Mouse (Mus musculus): Measurements from ENCODE around the gene Zfp775. TPM values are rescaled to one million over a fixed set of nuclear protein-coding genes. Genes with fewer than 3 reads are reported as not detected.
A peak's percentile ranks its signal among the peaks of the same experiment; 100 is the strongest.
"Not testable (repeated sequence)": the region's sequence is repeated elsewhere in the genome, so short reads cannot be mapped to it uniquely, and the experiment has no call there.

Zfp775 gene
- polyA plus RNA-seq, 1 experiment from 2014 or later = 17.4 TPM

DNA sequence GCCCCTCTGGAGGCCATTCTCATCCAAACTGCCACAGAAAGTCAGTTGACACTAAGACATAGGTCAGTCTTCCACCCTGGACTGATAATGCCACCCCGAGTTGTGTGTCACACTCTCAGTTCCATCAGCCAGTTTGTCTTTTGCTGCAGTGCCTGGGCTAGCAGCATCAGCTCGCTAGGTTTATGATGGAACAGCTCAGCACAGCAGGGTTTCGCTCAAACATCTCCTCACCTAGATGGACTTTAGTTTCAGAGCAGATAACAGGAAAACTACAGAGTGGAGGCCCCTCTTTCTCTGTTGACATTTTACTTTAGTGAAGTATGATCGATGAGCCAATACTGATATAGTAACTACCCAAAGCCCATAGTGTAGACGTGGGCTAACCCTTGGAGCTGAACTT, 12.9 kb downstream of the Zfp775 start:
- Histone ChIP-seq H3K27ac (ENCODE audit: low read depth, low read length) (no peak overlapping the region), H3K27me3 (replicated peaks; ENCODE audit: control insufficient read depth, insufficient read depth, low read length) (no peaks in the 10 kb centered on the region), H3K9ac (ENCODE audit: low read length) (no peak overlapping the region), H3K4me2 (ENCODE audit: low read length) (no peak overlapping the region), H3K9me3 (replicated peaks; ENCODE audit: control insufficient read depth, low read length) (no peaks in the 10 kb centered on the region), H3K36me3 (ENCODE audit: control insufficient read depth, insufficient read depth, low read length) (peaks cover 28% of the 10 kb centered on the region), H3K4me1 (ENCODE audit: control insufficient read depth, insufficient read depth, low read length) (no peaks in the 10 kb centered on the region), H3K4me3 (ENCODE audit: low read depth, low read length) (no peak overlapping the region)
- ATAC-seq = no peak
- DNase-seq (ENCODE audit: low spot score) = no peak
- 94% methylated on average over 5 of the region's 5 CpGs for WGBS

- no peak overlapping the region for H3K9ac ChIP-seq (ENCODE audit: low read length)
- ATAC-seq (no peak), DNase-seq (ENCODE audit: low spot score) (no peak)
- H3K4me1 ChIP-seq (ENCODE audit: control insufficient read depth, insufficient read depth, low read length) = no peaks in the 10 kb centered on the region
- no peaks in the 10 kb centered on the region for H3K9me3 ChIP-seq (replicated peaks; ENCODE audit: control insufficient read depth, low read length)
- WGBS = 95% methylated on average over 30 of the region's 30 CpGs
- H3K4me3 ChIP-seq (ENCODE audit: low read depth, low read length) = no peak overlapping the region
- H3K36me3 ChIP-seq (ENCODE audit: control insufficient read depth, insufficient read depth, low read length) = peaks cover 34% of the 10 kb centered on the region
- H3K27me3 ChIP-seq (replicated peaks; ENCODE audit: control insufficient read depth, insufficient read depth, low read length) = no peaks in the 10 kb centered on the region
- H3K27ac ChIP-seq (ENCODE audit: low read depth, low read length) = no peak overlapping the region
- H3K4me2 ChIP-seq (ENCODE audit: low read length) = no peak overlapping the region
Observed at GRCm38 (mm10) chr6:48620031-48620430, 18.2 kb downstream of the Zfp775 start.

- not testable (repeated sequence) for ATAC-seq; H3K4me3 ChIP-seq (ENCODE audit: low read depth, low read length); H3K9me3 ChIP-seq (replicated peaks; ENCODE audit: control insufficient read depth, low read length); H3K4me1 ChIP-seq (ENCODE audit: control insufficient read depth, insufficient read depth, low read length); H3K27ac ChIP-seq (ENCODE audit: low read depth, low read length); H3K9ac ChIP-seq (ENCODE audit: low read length); DNase-seq (ENCODE audit: low spot score); H3K4me2 ChIP-seq (ENCODE audit: low read length); H3K27me3 ChIP-seq (replicated peaks; ENCODE audit: control insufficient read depth, insufficient read depth, low read length)
- WGBS = 84% methylated on average over 8 of the region's 8 CpGs
- H3K36me3 ChIP-seq (ENCODE audit: control insufficient read depth, insufficient read depth, low read length) = peaks cover 30% of the 10 kb centered on the region
Observed at GRCm38 (mm10) chr6:48622186-48622843, 20.5 kb downstream of the Zfp775 start.

DNA sequence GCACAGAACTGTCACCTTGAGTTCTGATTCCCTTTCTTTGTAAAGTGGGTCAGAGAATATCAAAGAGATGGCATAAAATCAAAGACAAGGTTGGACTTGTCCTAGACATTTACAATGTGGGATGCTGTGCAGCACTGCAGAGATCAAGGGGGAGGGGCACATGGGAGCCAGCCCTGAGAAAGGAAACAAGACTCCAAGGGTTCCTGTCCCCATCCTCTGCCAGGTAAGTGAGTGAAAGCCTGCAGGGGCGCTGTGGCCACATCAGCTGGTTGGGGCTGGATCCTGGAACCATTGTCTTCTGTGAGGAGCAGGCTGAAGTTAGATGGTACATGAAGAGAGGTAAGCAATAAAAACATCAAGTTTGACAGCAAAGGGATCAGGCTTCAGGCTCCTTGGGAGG, 21.6 kb downstream of the Zfp775 start:
- 18% methylated on average over 1 of the region's 1 CpGs for WGBS
- no peaks in the 10 kb centered on the region for H3K9me3 ChIP-seq (replicated peaks; ENCODE audit: control insufficient read depth, low read length)
- DNase-seq (ENCODE audit: low spot score) (no peak), ATAC-seq (no peak)
- H3K4me2 ChIP-seq (ENCODE audit: low read length) = no peak overlapping the region
- H3K27me3 ChIP-seq (replicated peaks; ENCODE audit: control insufficient read depth, insufficient read depth, low read length) = peaks cover 10% of the 10 kb centered on the region
- no peak overlapping the region for H3K4me3 ChIP-seq (ENCODE audit: low read depth, low read length)
- H3K9ac ChIP-seq (ENCODE audit: low read length) = no peak overlapping the region
- H3K4me1 ChIP-seq (ENCODE audit: control insufficient read depth, insufficient read depth, low read length) = peaks cover 5% of the 10 kb centered on the region; the same call in 1 of the 2 replicates
- H3K27ac ChIP-seq (ENCODE audit: low read depth, low read length) = no peak overlapping the region
- H3K36me3 ChIP-seq (ENCODE audit: control insufficient read depth, insufficient read depth, low read length) = peaks cover 30% of the 10 kb centered on the region

GRCm38 (mm10) chr6:48626464-48626863, 24.6 kb downstream of the Zfp775 start, which contains the start of gene AI854703:
Gene AI854703 (plus strand): TSS chr6:48626764.
- H3K4me2 ChIP-seq (ENCODE audit: low read length) = peak within 1 kb of the TSS; percentile 73
- whole genome bisulfite sequencing = 17% methylated on average over 8 of the region's 8 CpGs
- peak within 1 kb of the TSS; percentile 55 for H3K9ac ChIP-seq (ENCODE audit: low read length)
- peaks cover 6% of the 10 kb centered on the region; the same call in 1 of the 2 replicates for H3K36me3 ChIP-seq (ENCODE audit: control insufficient read depth, insufficient read depth, low read length)
- peaks cover 17% of the 10 kb centered on the region for H3K27me3 ChIP-seq (replicated peaks; ENCODE audit: control insufficient read depth, insufficient read depth, low read length)
- no peak within 1 kb of the TSS for H3K27ac ChIP-seq (ENCODE audit: low read depth, low read length)
- no peak for ATAC-seq
- H3K4me3 ChIP-seq (ENCODE audit: low read depth, low read length) = peak within 1 kb of the TSS; percentile 44
- H3K4me1 ChIP-seq (ENCODE audit: control insufficient read depth, insufficient read depth, low read length) = peaks cover 5% of the 10 kb centered on the region; the same call in 1 of the 2 replicates
- no peak for DNase-seq (ENCODE audit: low spot score)
- H3K9me3 ChIP-seq (replicated peaks; ENCODE audit: control insufficient read depth, low read length) = no peaks in the 10 kb centered on the region

DNA sequence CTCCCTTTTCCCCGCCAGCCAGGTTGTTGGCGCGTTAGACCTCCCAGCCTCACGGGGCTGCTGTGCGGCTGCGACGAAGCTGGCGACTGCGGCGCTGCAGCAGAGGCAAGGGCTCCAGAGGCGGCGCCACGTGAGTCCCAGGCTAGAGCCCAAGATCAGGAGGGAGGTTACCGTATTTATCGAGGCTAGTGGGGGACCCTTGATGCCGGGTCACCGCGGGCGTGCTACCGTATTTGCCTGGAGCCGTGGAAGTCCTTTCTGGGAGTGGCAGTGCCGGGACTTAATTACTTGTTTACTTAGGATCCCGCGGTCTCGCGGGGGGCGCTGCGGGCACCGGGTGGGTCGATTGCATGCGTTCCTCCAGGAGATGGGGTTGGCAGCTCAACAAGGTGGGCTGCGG, 25.1 kb downstream of the Zfp775 start:
- H3K4me1 ChIP-seq (ENCODE audit: control insufficient read depth, insufficient read depth, low read length) = peaks cover 5% of the 10 kb centered on the region; the same call in 1 of the 2 replicates
- 0% methylated on average over 32 of the region's 32 CpGs for WGBS
- H3K27ac ChIP-seq (ENCODE audit: low read depth, low read length) = no peak overlapping the region
- no peaks in the 10 kb centered on the region for H3K9me3 ChIP-seq (replicated peaks; ENCODE audit: control insufficient read depth, low read length)
- DNase-seq (ENCODE audit: low spot score) (peak; percentile 60), ATAC-seq (0 out of 2 replicates have a peak, but pooled peaks have one; percentile 37)
- 0 out of 2 replicates have a peak, but pooled peaks cover under 1% of the 10 kb centered on the region for H3K36me3 ChIP-seq (ENCODE audit: control insufficient read depth, insufficient read depth, low read length)
- peaks cover 17% of the 10 kb centered on the region for H3K27me3 ChIP-seq (replicated peaks; ENCODE audit: control insufficient read depth, insufficient read depth, low read length)
- H3K4me2 ChIP-seq (ENCODE audit: low read length) = peak overlapping the region; percentile 73
- peak overlapping the region; percentile 55 for H3K9ac ChIP-seq (ENCODE audit: low read length)
- peak overlapping the region; percentile 44 for H3K4me3 ChIP-seq (ENCODE audit: low read depth, low read length)

DNA sequence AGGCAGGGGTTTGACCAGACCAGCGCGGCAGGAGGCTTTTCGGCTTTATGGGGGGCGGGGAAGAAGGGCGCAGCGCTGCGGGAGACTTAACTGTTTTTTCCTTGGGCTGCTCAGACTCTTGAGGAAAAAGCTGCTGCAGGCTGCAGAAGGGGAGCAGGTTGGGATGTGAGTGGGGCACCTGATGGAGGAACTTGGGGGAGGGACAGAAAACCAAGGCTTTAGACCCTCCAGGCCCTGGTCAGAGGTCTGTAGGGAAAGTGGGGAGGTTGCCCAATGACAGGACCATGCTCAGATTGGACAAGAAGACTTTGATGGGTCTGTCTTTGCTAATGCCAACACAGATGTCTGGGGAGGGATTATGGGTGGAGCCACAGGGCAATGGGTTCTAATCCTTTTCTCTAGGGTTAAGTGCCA, 25.7 kb downstream of the Zfp775 start:
- Histone ChIP-seq H3K4me2 (ENCODE audit: low read length) (peak overlapping the region; percentile 73), H3K27ac (ENCODE audit: low read depth, low read length) (no peak overlapping the region), H3K9ac (ENCODE audit: low read length) (peak overlapping the region; percentile 55), H3K9me3 (replicated peaks; ENCODE audit: control insufficient read depth, low read length) (no peaks in the 10 kb centered on the region), H3K4me3 (ENCODE audit: low read depth, low read length) (peak overlapping the region; percentile 44), H3K27me3 (replicated peaks; ENCODE audit: control insufficient read depth, insufficient read depth, low read length) (peaks cover 17% of the 10 kb centered on the region), H3K36me3 (ENCODE audit: control insufficient read depth, insufficient read depth, low read length) (no peaks in the 10 kb centered on the region), H3K4me1 (ENCODE audit: control insufficient read depth, insufficient read depth, low read length) (peaks cover 5% of the 10 kb centered on the region; the same call in 1 of the 2 replicates)
- DNase-seq (ENCODE audit: low spot score) (no peak), ATAC-seq (no peak)
- WGBS = 7% methylated on average over 7 of the region's 7 CpGs

DNA sequence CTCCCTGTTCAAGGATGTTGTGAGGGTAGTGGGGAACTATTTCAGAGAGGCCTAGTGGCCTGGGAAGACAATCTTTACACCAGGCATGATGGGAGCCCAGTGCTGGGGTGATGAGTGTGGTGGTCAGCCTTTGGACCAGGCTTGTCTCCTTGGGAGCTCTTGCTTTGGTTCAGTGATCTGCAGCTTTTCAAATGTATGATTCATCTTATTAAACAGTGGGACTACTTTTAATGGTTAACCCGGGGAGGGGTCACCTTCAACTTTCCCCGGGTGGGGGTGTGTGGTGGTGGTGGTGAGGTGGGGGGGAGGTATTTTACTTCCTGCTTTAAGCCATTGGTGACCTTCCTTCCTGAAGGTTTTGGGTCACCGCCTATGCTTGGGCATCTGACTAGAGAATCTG, 26.5 kb downstream of the Zfp775 start:
- Histone ChIP-seq H3K9me3 (replicated peaks; ENCODE audit: control insufficient read depth, low read length) (no peaks in the 10 kb centered on the region), H3K27ac (ENCODE audit: low read depth, low read length) (no peak overlapping the region), H3K4me3 (ENCODE audit: low read depth, low read length) (0 out of 2 replicates have a peak overlapping the region, but pooled peaks have one; percentile 36), H3K27me3 (replicated peaks; ENCODE audit: control insufficient read depth, insufficient read depth, low read length) (peaks cover 17% of the 10 kb centered on the region), H3K4me2 (ENCODE audit: low read length) (no peak overlapping the region), H3K4me1 (ENCODE audit: control insufficient read depth, insufficient read depth, low read length) (peaks cover 5% of the 10 kb centered on the region; the same call in 1 of the 2 replicates), H3K9ac (ENCODE audit: low read length) (no peak overlapping the region), H3K36me3 (ENCODE audit: control insufficient read depth, insufficient read depth, low read length) (no peaks in the 10 kb centered on the region)
- ATAC-seq (no peak), DNase-seq (ENCODE audit: low spot score) (no peak)
- 88% methylated on average over 3 of the region's 3 CpGs for WGBS
